Mouse (Mus musculus): ENCODE data around the gene Gm14412. TPM values are rescaled to one million over a fixed set of nuclear protein-coding genes. Genes with fewer than 3 reads are reported as not detected.
"Not testable (repeated sequence)": the region's sequence is repeated elsewhere in the genome, so short reads cannot be mapped to it uniquely, and the experiment has no call there.

Gm14412 gene
- polyA plus RNA-seq (2012; rRNA removed), result not detected in 2 replicates

- not testable (repeated sequence) for H3K27ac ChIP-seq (ENCODE audit: control insufficient read depth, insufficient read depth, low read length); DNase-seq; H3K4me3 ChIP-seq (ENCODE audit: control insufficient read depth, insufficient read depth, low read length); H3K36me3 ChIP-seq (ENCODE audit: control insufficient read depth, insufficient read depth, low read length); H3K27me3 ChIP-seq (ENCODE audit: control insufficient read depth, insufficient read depth, low read length); H3K4me1 ChIP-seq (replicated peaks; ENCODE audit: control insufficient read depth, insufficient read depth, low read length)
- WGBS, result 84% methylated on average over 2 of the region's 2 CpGs
These were observed at the start of gene Gm14412 for GRCm38 (mm10) chr2:177324257-177324733. Gm14412 (minus strand) TSS chr2:177324307.

GRCm38 (mm10) chr2:177329661-177330292 is 5.7 kb upstream of the Gm14412 start:
- not testable (repeated sequence) for H3K36me3 ChIP-seq (ENCODE audit: control insufficient read depth, insufficient read depth, low read length); H3K27ac ChIP-seq (ENCODE audit: control insufficient read depth, insufficient read depth, low read length); DNase-seq; H3K4me1 ChIP-seq (replicated peaks; ENCODE audit: control insufficient read depth, insufficient read depth, low read length); H3K4me3 ChIP-seq (ENCODE audit: control insufficient read depth, insufficient read depth, low read length); H3K27me3 ChIP-seq (ENCODE audit: control insufficient read depth, insufficient read depth, low read length)
- WGBS, result 82% methylated on average over 4 of the region's 4 CpGs

GRCm38 (mm10) chr2:177321361-177321760 is 2.7 kb downstream of the Gm14412 start:
- not testable (repeated sequence) for H3K27me3 ChIP-seq (ENCODE audit: control insufficient read depth, insufficient read depth, low read length); H3K4me1 ChIP-seq (replicated peaks; ENCODE audit: control insufficient read depth, insufficient read depth, low read length); H3K36me3 ChIP-seq (ENCODE audit: control insufficient read depth, insufficient read depth, low read length); DNase-seq; H3K4me3 ChIP-seq (ENCODE audit: control insufficient read depth, insufficient read depth, low read length); H3K27ac ChIP-seq (ENCODE audit: control insufficient read depth, insufficient read depth, low read length)

- H3K4me1 ChIP-seq (replicated peaks; ENCODE audit: control insufficient read depth, insufficient read depth, low read length); H3K36me3 ChIP-seq (ENCODE audit: control insufficient read depth, insufficient read depth, low read length); DNase-seq; H3K27ac ChIP-seq (ENCODE audit: control insufficient read depth, insufficient read depth, low read length); H3K4me3 ChIP-seq (ENCODE audit: control insufficient read depth, insufficient read depth, low read length); H3K27me3 ChIP-seq (ENCODE audit: control insufficient read depth, insufficient read depth, low read length): not testable (repeated sequence)
- 52% methylated on average over 2 of the region's 2 CpGs for WGBS
These were observed 3.3 kb downstream of the Gm14412 start for GRCm38 (mm10) chr2:177320786-177321320.

- Histone ChIP-seq H3K27me3 (ENCODE audit: control insufficient read depth, insufficient read depth, low read length) (no peaks in the 10 kb centered on the region), H3K27ac (ENCODE audit: control insufficient read depth, insufficient read depth, low read length) (no peak overlapping the region), H3K4me1 (replicated peaks; ENCODE audit: control insufficient read depth, insufficient read depth, low read length) (no peaks in the 10 kb centered on the region), H3K36me3 (ENCODE audit: control insufficient read depth, insufficient read depth, low read length) (no peaks in the 10 kb centered on the region), H3K4me3 (ENCODE audit: control insufficient read depth, insufficient read depth, low read length) (no peak overlapping the region)
- TF ChIP-seq CTCF (IDR thresholded peaks at IDR 0.05; ENCODE audit: borderline replicate concordance, control insufficient read depth, extremely low read depth, insufficient read depth, low read length, poor library complexity), result no peak
- TF ChIP-seq POLR2A (IDR thresholded peaks at IDR 0.05; ENCODE audit: control insufficient read depth, extremely low read depth, insufficient read depth, low read length, poor library complexity), result no peak
- no peak for DNase-seq
- 82% methylated on average over 1 of the region's 1 CpGs for WGBS
These were observed 5.1 kb downstream of the Gm14412 start for GRCm38 (mm10) chr2:177318996-177319395.

GRCm38 (mm10) chr2:177309627-177310026 is 14.5 kb downstream of the Gm14412 start:
- not testable (repeated sequence) for H3K4me3 ChIP-seq (ENCODE audit: control insufficient read depth, insufficient read depth, low read length); DNase-seq; H3K4me1 ChIP-seq (replicated peaks; ENCODE audit: control insufficient read depth, insufficient read depth, low read length); H3K27ac ChIP-seq (ENCODE audit: control insufficient read depth, insufficient read depth, low read length); H3K36me3 ChIP-seq (ENCODE audit: control insufficient read depth, insufficient read depth, low read length); H3K27me3 ChIP-seq (ENCODE audit: control insufficient read depth, insufficient read depth, low read length)
- WGBS, result 92% methylated on average over 4 of the region's 4 CpGs

- H3K4me1 ChIP-seq (replicated peaks; ENCODE audit: control insufficient read depth, insufficient read depth, low read length); H3K27ac ChIP-seq (ENCODE audit: control insufficient read depth, insufficient read depth, low read length); DNase-seq; H3K4me3 ChIP-seq (ENCODE audit: control insufficient read depth, insufficient read depth, low read length); H3K27me3 ChIP-seq (ENCODE audit: control insufficient read depth, insufficient read depth, low read length); H3K36me3 ChIP-seq (ENCODE audit: control insufficient read depth, insufficient read depth, low read length): not testable (repeated sequence)
- no CpG with 5 or more reads among the region's 2 CpGs for WGBS
These were observed 19.1 kb downstream of the Gm14412 start for GRCm38 (mm10) chr2:177304980-177305379.

GRCm38 (mm10) chr2:177283701-177284100 is 40.4 kb downstream of the Gm14412 start:
- H3K27ac ChIP-seq (ENCODE audit: control insufficient read depth, insufficient read depth, low read length); H3K4me1 ChIP-seq (replicated peaks; ENCODE audit: control insufficient read depth, insufficient read depth, low read length); DNase-seq; H3K4me3 ChIP-seq (ENCODE audit: control insufficient read depth, insufficient read depth, low read length); H3K36me3 ChIP-seq (ENCODE audit: control insufficient read depth, insufficient read depth, low read length); H3K27me3 ChIP-seq (ENCODE audit: control insufficient read depth, insufficient read depth, low read length): not testable (repeated sequence)
- WGBS, result 36% methylated on average over 3 of the region's 3 CpGs

GRCm38 (mm10) chr2:177277754-177278153 is 46.4 kb downstream of the Gm14412 start:
- not testable (repeated sequence) for DNase-seq; H3K4me3 ChIP-seq (ENCODE audit: control insufficient read depth, insufficient read depth, low read length); H3K27me3 ChIP-seq (ENCODE audit: control insufficient read depth, insufficient read depth, low read length); H3K27ac ChIP-seq (ENCODE audit: control insufficient read depth, insufficient read depth, low read length); H3K36me3 ChIP-seq (ENCODE audit: control insufficient read depth, insufficient read depth, low read length); H3K4me1 ChIP-seq (replicated peaks; ENCODE audit: control insufficient read depth, insufficient read depth, low read length)
- WGBS, result 88% methylated on average over 2 of the region's 2 CpGs

- H3K27ac ChIP-seq (ENCODE audit: control insufficient read depth, insufficient read depth, low read length); H3K36me3 ChIP-seq (ENCODE audit: control insufficient read depth, insufficient read depth, low read length); H3K4me3 ChIP-seq (ENCODE audit: control insufficient read depth, insufficient read depth, low read length); DNase-seq; H3K27me3 ChIP-seq (ENCODE audit: control insufficient read depth, insufficient read depth, low read length); H3K4me1 ChIP-seq (replicated peaks; ENCODE audit: control insufficient read depth, insufficient read depth, low read length): not testable (repeated sequence)
- WGBS, result 92% methylated on average over 2 of the region's 2 CpGs
These were observed 51.9 kb downstream of the Gm14412 start for GRCm38 (mm10) chr2:177272237-177272636.

GRCm38 (mm10) chr2:177266936-177267335 is 57.2 kb downstream of the Gm14412 start, which contains the start of gene Gm14409:
Gm14409 (minus strand) TSS chr2:177267036.
- not testable (repeated sequence) for H3K4me3 ChIP-seq (ENCODE audit: control insufficient read depth, insufficient read depth, low read length); H3K27ac ChIP-seq (ENCODE audit: control insufficient read depth, insufficient read depth, low read length); H3K36me3 ChIP-seq (ENCODE audit: control insufficient read depth, insufficient read depth, low read length); DNase-seq; H3K27me3 ChIP-seq (ENCODE audit: control insufficient read depth, insufficient read depth, low read length); H3K4me1 ChIP-seq (replicated peaks; ENCODE audit: control insufficient read depth, insufficient read depth, low read length)
- WGBS, result no CpG with 5 or more reads among the region's 2 CpGs
